Mouse (Mus musculus) cerebellum, adult 9-11 months (tissue): ENCODE results near the gene Rab8b.
"Not testable (repeated sequence)": the region's sequence is repeated elsewhere in the genome, so short reads cannot be mapped to it uniquely, and the experiment has no call there.

Source experiments
- DNase-seq: peaks from one replicate; pipeline ENCODE4 v3.0.0; 2022

The Rab8b gene

DNA sequence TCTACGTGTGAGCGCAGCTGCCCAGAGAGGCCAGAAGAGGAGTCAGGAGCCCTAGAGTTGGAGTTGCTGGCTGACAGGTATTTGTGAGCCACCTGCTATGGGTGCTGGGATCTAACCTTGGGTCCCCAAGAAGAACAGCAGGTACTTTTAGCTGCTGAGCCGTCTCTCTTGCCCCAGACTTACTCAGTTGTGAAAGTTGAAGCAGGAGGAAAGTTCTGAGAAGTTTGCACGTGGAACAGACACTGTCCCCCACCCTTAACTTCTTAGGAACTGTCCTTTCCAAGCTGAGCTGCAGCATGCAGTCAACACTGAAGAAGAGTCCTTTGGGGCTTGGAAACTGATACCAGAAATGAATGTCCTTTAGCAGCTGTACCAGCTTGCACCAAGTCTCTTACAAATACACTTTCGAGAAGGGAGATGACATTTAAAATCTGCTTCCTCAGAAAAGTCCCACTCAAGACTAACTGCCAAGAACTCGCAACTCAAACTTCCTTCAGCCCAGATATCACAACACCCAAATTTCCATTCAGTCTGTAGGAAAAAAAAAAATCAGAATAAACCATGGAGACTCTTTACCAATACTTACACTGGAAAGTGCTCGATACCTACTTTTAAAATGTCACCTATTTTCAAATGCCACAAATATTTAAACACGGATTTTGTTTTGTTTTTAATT, 2.1 kb downstream of the Rab8b start:
- no peak for DNase-seq

DNA sequence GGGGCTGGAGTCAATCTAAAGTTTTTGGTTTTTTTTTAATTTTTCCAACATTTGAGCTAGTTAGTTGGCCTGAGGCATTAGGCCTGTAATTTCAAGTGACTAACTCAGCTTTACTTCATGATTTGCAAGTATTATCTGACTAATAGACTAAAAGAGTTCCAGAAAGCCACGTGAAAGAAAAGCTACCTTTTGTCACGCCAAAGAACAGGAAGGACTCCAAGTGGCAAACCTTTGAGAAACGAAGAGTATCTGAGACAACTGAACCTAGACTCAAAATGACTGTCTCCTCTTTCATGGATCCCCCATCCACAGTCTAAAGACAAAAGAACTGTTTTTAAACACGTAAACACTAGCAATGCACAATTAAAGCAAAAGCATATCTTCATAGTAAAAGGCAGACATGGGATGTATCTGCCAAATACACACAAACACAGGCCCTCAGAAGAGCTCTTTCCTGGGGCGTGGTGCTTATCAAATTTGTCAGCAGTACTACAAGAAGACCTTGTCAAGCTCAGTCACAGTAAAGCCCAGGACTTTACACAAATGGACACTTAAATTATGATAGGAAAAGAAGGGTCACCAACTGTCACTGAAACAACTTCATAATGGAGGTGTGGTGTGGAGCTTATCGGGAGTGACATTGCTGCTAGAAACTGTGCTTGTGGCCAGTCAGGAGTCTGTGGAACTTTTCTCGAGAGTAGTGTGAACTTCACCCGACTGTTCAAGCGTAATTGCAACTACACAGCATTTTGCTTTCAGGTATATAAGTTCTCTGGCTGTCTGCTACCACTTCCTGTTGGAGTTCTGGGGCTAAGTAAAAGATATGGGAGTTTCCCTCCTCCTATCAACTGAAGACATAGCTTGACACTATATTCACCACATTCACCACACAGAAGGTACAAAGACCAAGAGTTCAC, 3.4 kb downstream of the Rab8b start:
- DNase-seq: no peak

DNA sequence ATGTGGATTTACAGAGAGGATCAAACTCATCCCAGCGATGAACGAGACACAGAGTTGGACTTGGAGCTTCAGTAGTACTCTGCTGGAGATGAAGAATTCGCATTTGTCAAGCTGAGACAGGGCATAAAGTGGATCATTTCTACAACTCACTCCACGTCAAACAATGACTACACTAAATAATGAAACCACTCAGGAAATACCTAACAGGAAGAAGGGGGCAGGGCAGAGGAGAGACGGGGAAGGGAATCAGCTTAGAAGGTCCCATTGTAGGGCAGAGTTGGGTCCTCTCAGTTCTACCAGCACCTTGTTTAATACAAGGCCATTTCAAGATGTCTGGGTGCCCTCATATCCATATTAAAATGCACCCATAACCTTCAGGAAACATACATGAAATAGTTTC, 4.1 kb downstream of the Rab8b start:
- DNase-seq: no peak

DNA sequence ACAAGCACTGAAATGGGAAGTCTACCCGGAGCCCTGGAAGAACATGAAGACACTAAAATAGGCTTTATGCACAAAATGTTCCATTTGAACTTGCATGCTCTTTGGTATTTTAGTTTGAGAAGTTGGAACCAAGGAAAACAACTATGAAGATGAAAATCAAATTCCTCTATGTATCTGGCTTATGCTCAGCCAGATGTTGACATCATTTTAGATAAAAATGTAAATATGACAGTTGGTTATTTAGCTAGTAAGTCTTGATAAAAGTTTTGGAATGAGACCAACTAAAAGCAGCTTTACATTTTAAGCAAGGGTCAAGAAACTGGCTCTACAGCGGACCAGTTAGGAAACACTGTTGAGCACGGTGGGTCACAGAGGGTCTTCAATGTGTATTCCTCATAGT, 4.9 kb downstream of the Rab8b start:
- no peak for DNase-seq

DNA sequence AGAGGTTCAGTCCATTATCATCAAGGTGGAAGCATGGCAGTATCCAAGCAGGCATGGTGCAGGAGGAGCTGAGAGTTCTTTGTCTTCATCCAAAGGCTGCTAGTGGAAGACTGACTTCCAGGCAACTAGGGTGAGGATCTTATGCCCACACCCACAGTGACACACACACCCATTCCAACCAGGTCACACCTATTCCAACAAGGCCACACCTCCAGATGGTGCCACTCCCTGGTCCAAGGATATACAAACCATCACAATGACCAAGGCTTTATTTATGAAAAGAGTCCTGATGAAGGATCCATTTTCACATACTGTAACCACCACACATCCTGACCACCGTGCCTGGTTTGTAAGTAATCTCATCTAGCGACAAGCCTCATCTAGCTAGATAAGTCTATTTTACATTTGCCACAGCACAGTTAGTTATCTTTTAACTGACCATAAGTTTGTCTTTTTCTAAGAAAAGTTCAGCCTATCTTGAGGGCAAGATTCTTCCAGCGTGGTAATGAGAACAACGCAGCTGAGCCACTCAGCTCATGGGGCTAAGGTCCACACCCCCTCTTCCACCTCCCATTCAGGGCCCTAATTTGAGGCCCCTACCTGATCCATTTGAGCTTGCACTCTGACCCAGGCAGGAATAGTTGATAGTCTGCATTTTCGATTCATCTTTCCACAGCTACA, 6.1 kb downstream of the Rab8b start:
- DNase-seq: not testable (repeated sequence)

DNA sequence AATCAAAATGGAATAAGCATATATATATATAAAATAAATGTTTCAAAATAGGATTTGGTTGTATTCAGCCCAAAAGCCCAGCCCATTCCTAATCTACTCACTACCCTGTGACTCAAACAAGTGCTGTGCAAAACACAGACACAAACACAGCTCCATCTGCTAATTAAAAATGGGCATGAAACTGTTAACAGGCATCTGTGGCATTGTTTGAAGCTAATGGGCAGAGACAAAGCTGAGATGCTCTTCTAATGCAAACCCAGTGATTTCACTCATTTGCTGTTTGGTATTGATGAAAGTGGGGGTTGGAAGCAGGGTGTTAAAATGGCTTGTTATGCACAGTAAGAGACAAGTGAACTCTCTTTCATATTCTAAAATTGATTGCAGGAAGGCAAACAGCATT, 7.2 kb downstream of the Rab8b start:
- DNase-seq: no peak

DNA sequence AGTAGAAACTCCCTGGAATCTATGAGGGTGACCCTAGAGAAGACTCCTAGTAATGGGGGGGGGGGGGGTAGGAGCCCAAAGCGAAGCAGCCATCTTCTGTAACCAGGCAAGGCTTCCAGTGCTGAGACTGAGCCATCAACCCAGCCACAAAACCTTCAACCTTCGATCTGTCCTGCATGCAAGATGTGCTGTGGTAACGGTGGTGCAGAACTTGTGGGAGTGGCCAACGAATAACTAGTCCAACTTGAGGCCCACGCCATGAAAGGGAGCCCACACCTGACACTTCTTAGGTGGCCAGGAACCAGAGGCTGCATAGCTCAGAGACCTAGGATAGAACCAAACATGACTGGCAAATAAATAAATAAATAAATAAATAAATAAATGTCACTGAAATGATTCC, 8.8 kb downstream of the Rab8b start:
- no peak for DNase-seq

DNA sequence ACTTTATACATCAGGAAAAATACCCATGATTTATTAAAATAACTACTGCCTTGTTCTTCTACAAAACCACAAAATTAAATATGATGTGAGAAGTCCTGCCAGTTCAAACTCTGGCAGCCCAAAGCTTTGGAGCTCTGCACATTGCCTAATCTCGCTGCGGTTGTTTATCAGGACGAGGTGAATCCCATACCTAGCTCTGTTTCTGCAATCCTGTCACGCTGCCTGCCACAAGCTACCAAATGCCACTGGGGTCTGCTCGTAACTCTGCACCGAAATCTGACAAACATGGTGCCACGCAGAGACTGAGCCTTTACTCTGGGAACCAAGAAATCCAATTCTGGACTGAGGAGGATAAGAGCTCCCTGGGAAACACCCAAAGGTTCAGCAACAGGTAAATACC, 9.6 kb downstream of the Rab8b start:
- no peak for DNase-seq

DNA sequence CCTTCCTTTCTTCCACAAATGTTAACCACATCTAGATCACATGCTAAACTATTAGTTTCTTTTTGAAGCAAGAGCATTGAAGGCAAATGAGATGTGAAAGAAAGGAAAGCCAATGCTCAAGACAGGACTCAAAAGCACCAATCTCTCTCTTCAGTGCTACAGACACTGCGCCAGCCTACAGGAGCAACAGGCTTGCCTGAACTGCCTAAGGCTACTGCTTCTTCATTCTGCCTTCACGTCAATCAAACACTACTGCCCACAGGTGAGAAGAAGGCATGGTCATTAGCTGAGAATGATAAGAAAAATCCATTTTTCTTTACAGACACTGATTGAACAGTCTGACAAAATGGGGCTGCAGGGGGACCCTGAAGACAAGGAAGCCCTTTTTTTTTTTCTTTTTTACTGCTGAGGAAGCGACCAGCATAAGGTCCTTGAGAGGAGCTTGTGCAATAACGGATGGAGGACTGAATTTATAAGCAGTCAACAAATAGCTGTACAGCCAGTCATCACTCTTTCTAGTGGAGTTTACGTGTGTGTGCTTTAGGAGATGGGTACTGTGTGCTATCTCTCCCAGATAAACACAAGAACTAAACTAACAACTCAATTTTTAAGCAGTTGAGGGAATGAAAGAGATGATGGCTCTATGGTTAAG, 11.6 kb downstream of the Rab8b start:
- no peak for DNase-seq

DNA sequence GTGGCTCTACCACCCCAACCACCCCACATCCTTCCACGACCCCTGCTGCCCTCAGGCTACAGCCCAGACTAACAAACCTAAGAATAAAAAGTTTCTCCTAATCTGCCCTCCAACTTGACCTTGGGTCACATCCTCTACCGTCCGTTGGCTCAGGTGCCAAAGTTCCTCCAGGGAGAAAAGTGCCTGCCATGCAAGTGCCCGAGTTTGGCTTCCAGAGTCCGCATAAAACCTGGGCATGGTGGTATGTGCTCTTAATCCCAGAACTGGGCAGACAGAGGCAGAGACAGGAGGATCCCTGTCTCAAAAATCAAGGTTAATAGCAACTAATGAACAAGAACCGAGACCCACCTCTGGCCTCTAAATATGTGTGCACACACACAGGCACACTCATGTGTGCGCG, 12.4 kb downstream of the Rab8b start:
- DNase-seq: no peak

DNA sequence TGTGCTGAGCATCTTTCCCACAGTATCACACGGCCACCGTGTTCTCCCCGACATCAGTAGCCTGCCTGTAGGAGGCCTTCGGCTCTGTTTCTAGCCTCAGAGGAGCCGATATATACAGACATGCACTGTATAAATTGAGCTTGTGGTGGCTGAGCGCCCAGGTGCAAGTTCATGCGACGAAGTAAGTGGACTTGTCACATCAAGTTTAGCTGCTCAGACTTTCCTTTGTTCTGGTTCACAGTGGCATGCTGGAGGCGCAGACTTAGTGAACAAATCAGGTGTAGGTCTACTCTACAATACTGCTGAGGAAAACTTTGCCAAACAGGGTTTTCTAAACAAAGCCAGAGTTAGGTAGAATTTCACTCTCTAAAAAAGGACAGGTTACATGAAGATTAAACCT, 13.5 kb downstream of the Rab8b start:
- DNase-seq: no peak

DNA sequence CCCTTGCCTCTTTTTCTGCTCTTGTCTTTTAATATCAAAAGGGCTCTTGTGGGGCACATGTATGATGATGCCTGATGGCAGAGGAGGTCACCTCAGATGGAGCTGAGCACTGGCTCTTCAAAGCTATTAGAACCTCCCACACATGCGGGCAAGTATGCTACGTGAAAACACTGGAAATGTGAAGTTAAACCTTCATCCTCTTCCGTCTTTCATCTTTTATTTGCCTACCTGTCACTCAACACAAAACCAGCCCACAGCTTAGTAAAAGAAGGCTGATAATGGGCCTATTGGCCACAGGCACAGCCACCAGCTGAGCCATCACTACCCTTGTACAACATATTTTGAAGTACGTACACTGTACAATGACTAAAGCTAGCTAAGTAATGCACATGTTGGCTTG, 20.0 kb downstream of the Rab8b start:
- no peak for DNase-seq

DNA sequence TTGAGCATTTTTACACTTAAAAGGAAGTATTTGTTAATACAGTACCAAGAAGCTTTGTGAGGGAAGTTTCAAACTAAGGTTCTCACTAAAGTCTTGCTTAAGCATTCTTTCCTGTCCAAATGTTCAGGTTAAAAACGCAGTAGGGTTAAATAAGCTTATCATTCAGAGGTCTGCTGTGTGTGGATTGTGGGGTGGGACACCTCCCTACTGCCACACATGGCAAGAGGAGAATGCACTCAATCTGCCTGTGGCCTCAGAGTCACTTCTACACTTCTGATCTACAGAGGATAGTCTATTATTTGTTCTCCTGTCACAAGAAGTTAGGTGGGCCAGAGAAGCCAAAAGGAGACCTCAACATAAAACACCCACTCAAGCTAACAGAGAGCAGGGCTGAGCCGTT, 20.4 kb downstream of the Rab8b start:
- no peak for DNase-seq

DNA sequence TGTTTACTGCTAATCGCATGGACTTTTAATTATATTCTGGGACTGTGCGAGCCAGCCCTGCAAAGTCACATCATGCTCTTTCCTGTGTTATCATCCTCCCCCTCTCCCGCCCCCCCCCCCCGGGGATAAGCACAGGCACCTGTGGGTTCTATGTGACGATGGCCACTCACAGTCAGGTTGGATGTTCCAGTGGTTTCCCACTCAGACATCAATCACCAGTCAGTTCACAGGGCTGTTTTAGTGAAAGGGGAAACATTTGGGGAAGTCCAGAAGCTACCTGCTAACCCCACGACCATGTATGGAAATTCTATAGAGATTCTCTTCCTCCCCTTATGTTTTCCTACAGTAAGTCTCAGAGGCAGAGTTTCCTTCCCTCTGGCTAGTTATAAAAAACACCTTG, 21.6 kb downstream of the Rab8b start:
- DNase-seq: no peak

DNA sequence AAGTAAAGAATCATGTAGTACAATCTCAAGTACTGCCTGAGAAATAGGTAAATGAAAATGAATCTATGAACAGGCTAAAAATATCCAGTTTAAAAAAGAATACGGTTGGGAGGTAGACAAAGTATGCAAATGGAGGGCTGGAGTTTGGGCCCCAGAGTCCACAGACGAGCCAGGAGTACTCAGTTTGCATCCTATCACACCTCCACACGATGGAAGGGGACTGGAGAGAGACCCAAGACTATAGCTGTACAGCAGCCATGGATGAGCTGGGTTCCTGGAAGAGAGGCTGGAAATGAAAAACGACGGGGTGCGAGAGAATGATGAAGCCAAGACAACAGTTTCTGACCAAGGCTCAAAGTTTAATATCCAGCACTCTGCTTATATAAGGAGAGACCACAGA, 22.5 kb downstream of the Rab8b start:
- no peak for DNase-seq

DNA sequence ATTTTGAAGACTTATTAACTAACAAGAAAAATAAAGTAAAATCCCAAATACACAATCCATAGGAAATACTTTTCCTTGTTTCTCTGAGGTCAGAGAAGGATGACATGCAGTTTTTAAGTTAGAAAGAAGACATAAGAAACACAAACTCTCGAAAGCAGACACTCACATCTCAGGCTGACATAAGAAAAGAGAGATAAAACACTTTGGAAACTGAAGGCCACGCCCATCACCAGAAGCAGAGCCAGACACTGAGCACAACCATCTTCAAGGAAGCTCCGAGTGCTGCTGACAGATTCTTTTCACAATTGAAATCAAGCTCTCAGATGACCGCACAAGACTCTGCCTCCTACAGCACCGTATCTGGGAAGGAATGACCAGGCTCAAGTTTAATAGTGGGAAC, 23.5 kb downstream of the Rab8b start:
- DNase-seq: no peak

DNA sequence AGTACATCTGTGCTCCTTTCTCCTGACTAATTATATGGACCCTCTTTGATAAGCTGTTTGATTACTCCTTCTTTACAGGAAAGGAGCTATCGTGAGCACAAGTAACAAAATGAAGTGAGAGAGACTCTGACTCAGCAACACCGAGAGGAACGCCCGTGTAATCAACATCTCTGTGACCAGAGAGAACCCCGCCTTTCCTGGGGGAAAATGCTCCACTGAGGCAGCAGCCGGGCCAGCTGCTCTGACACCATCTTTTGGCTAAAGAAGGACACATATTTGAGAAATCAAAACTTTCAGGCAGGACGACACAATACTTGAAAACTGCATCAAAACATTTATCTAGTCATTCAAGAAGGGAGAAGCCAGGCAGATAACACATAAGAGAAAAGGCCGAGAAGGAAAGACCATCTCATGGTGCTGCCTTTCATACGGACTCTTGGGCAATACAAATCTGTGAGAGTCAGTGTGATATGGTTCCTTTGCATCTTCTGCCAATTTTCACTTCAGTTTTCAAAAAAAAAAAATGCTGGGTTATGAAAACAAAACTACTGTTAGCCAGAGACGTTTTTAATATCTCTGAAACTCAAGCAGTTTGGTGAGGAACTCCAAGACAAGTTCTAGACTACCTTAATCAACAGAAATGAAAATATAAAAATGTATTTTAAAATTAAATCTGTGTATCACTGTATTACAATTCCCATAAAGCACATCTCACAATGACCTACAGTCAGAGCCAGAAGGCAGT, 24.3 kb downstream of the Rab8b start:
- no peak for DNase-seq

DNA sequence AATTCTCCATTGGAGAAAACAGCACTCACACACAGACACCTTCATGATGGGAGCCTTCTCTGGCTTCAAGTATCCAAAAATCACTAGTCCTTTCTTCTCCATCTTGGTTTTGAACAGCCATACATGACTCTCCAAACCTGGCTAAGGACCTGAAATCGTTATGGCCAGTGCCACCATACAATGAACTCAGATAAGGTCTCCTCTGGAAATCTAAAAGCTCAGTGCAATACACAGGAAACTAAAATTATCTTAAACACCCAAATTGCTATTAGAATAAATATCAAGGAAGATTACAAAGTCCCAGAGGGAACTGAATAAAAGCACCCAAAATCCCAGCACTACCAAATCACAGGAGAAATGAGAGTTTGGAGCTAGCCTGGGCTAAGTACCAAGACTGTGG, 25.1 kb downstream of the Rab8b start:
- no peak for DNase-seq

DNA sequence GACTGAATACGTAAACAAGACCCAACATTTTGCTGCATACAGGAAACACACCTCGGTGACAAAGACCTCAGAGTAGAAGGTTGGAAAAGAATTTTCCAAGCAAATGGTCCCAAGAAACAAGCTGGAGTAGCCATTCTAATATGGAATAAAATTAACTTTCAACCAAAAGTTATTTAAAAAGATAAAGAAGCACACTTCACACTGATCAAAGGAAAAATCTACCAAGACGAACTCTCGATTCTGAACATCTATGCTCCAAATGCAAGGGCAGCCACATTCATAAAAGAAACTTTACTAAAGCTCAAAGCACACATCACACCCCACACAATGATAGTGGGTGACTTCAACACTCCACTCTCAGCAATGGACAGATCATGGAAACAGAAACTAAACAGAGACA, 27.0 kb downstream of the Rab8b start:
- DNase-seq: not testable (repeated sequence)

DNA sequence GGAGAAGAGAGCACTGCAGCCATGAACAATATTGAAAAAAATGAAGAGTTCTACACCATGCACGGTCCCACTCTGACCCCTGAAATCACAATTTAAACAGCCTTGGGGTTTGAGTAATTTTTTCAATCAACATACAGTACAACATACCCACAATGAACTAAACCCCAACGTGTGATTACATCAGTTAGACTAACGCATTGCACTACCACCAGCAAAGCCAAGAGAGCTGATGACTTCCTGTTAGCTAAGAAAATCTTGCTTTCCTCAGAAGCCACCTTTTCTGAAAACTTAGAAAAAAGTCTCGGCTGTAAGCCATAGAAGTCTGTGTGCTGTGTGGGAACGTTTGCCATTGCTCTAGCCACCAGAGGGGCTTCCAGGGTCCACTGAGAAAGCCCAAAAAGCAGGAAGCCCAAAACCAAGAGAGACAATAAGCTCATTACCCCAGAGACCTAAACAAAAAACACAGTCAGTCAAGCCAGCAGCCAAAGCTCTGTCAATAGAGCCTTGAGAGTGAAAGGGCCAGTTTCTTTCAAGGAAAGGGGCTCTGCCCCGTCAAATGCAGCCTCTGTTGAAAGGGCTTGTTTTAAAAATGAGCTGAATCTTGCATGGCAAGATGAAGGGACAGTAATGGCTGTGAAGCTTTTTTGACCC, 31.4 kb downstream of the Rab8b start:
- DNase-seq: no peak

DNA sequence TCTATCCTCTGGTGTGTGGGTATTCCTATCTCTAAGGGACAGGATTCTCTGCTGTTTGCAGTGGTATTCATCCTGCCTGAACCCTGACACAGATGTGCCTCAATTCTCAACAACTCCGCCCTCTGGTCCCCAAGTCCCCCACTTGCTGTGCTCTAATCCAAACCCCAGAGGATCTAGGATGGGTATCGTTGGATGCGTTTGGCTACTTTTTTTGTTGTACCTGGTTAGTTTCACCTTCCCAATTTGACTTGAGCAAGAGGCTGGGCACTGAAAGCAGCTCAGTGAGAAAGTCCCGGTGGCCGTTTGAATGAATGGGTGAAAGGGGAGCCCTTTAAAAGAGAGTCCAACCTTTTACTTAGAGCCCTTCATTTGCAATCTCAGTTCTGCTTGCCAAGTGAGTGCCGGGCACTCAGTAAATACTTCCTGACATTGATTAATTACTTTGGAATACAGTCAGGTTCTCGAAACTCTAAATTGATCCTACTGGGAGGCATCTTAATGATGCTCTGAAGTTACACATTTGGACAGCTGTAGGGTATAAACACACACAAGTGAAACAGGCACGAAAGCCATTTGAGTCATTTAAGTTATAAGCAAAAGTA, 32.1 kb downstream of the Rab8b start:
- no peak for DNase-seq

DNA sequence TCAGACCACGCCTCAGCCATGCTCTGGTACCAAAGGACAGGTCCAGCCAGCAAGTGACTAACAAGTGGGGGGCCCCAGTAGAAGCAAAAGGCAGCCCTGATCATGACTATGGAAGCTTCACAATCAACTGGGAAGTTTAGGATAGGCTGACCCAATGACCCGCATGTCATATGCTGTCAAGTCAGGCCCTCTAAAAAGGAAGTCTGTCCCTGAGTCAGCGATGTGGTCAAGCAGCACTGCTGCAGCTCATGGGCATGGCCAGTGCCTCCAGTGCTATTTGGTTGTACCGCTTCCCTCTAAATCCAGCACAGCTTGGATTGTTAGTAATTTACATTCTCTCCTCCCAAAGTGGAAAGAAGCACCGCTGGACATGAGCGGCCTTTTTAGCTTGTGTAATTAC, 32.7 kb downstream of the Rab8b start:
- DNase-seq: no peak
